Mouse (Mus musculus) hindbrain, embryonic 10.5 days (tissue): ENCODE results near the gene Arid1b. TPM values are rescaled to one million over a fixed set of nuclear protein-coding genes. Genes with fewer than 3 reads are reported as not detected.

Experiments used
- DNase-seq: peaks from one replicate; pipeline ENCODE4 v3.0.0-alpha.2; 2017; ENCODE audit warnings: low spot score
- H3K27ac ChIP-seq: fragments of 300-500 bp; sonication (generic); 2 replicates; pipeline ENCODE4 v1.5.1; 2016; ENCODE audit warnings: mild to moderate bottlenecking, moderate library complexity
- H3K27me3 ChIP-seq: fragments of 300-500 bp; sonication (generic); 2 replicates; pipeline ENCODE4 v1.6.1; 2016; ENCODE audit warnings: mild to moderate bottlenecking; ENCODE audit not compliant: poor library complexity, insufficient read depth, severe bottlenecking
- H3K36me3 ChIP-seq: fragments of 300-500 bp; sonication (generic); 2 replicates; pipeline ENCODE4 v1.6.1; 2016; ENCODE audit warnings: mild to moderate bottlenecking, moderate library complexity
- H3K4me1 ChIP-seq: fragments of 300-500 bp; sonication (generic); replicated peaks from 2 replicates; pipeline ENCODE4 v1.6.1; 2016; ENCODE audit warnings: mild to moderate bottlenecking
- H3K4me3 ChIP-seq: fragments of 300-500 bp; sonication (generic); 2 replicates; pipeline ENCODE4 v1.5.1; 2016; ENCODE audit warnings: mild to moderate bottlenecking, moderate library complexity
- H3K9me3 ChIP-seq: fragments of 300-500 bp; sonication (generic); 2 replicates; pipeline ENCODE4 v1.6.1; 2016; ENCODE audit warnings: mild to moderate bottlenecking, moderate library complexity
- WGBS: fragments of 180-500 bp; shearing (Covaris S2); methylation state at CpG from one replicate; pipeline ENCODE4 v1.1.7; 2016; 5-methylcytosine and 5-hydroxymethylcytosine counted together
- polyA plus RNA-seq: library from polyadenylated mRNA; unstranded; fragments of >200 nt; fragmentation: Nextera tagmentation; extraction: Ambion mirVana; gene quantifications from 2 replicates; pipeline ENCODE4 v1.2.1, GENCODE M21; 2016

The Arid1b gene
- polyA plus RNA-seq, 1 experiment from 2014 or later = 11.7 TPM

DNA sequence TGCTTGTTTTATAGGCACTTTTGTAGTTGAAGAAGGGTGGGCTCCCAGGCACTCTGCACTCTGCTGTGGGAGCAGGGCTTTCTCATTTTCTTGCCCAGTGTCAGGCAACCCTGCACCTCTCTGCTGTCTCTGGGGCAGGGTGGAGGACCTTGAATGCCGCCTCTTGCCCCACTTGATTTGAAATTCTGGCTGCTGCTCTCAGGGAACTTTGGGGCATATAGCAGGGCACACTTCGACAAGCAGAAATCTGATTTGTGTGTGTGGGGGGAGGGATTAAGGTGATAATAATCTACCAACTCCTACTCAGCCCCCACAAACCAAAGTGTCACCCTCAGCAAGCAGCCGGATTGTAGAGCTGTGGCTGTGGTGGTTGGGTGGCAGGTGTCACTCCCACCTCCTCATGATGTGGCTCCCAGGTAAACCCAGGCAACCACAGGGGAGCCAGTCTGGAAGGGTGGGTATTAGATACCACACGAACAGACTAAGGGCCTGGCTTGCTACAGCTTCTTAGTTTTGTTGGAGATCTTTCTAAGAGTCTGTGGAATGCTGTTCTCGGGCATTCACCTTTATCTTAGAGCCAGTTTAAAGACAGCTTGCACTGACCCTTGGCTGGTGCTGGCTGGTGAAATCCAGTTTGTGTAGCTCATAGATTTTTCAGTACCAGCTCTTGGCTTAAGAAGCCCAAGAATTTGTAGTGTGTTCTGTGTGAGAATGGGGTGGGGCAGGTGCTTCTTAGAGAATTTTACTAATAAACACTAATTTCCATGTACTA, 131.1 kb downstream of the Arid1b start:
- Histone ChIP-seq H3K27me3 (no peaks in the 10 kb centered on the region), H3K36me3 (peaks cover 13% of the 10 kb centered on the region; the same call in 1 of the 2 replicates), H3K4me1 (peaks cover 33% of the 10 kb centered on the region), H3K27ac (no peak overlapping the region), H3K9me3 (no peaks in the 10 kb centered on the region), H3K4me3 (no peak overlapping the region)
- no peak for DNase-seq
- 81% methylated on average over 5 of the region's 5 CpGs for WGBS

DNA sequence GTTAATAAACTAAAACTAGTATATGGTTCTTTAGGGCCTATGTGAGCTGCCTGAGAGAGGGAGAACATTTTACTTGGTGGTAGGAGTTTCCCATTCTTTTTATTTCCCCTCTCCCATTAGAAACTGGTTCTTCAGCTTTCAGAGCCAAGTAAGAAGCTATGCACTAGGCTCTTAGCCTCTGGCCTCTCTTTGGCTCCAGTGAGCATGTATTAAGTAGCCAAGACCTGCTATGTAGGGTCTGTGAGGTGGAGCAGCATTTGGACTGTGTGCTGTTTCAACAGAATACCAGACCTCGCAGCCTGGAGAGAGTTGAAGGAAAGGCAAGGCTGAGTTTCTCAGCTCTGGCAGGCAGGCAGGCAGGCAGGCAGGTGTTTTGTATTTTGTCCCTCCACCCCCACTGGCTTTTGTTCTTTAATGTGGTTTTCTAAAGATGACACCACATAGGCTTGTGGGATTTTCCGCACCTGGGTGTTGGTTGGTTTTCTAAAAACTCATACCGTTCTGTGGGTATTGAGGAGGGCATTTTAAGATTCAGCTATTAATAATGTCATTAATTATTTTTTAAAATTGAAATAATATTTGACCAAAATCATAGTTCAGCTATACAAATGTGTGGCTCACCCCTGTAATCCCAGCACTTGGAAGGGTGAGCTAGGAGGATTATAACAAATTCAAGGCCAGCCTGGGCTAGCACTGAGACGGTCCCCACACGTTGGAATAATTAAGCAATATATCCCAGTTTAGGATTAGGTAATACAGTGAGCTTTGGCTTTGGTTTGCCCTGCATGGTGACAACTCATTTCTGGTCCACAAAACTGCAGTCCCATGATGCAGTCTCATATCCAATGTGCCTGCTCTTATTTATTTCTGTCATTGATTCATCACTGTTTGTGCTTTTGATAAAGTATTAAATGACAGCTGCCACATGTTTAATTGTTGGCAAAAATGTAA, 132.0 kb downstream of the Arid1b start:
- DNase-seq = no peak
- no peaks in the 10 kb centered on the region for H3K27me3 ChIP-seq
- H3K27ac ChIP-seq = no peak overlapping the region
- peaks cover 19% of the 10 kb centered on the region for H3K36me3 ChIP-seq
- H3K9me3 ChIP-seq = no peaks in the 10 kb centered on the region
- peaks cover 28% of the 10 kb centered on the region for H3K4me1 ChIP-seq
- no peak overlapping the region for H3K4me3 ChIP-seq
- 92% methylated on average over 5 of the region's 5 CpGs for WGBS

DNA sequence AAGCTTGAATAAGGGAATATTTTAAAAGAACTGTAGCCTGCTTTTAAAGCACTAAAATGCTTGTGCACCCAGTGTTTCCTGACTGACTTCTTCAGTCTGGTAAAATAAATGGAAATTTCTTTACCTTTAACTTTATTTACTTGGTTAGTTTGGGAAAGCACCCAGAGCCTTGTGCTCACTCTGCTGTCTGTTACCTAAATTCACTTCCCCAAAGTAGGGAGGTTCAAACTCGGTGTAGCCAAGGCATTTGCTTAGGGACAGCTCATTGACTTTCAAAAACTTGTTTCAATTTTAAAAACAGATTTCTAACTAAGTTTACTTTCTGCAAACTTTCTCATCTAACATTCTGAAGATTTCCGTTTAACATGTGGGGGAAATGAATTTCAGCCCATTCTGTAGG, 135.5 kb downstream of the Arid1b start:
- Histone ChIP-seq H3K27me3 (no peaks in the 10 kb centered on the region), H3K9me3 (no peaks in the 10 kb centered on the region), H3K4me3 (no peak overlapping the region), H3K27ac (no peak overlapping the region), H3K4me1 (peaks cover 13% of the 10 kb centered on the region), H3K36me3 (peaks cover 30% of the 10 kb centered on the region)
- 90% methylated on average over 2 of the region's 2 CpGs for WGBS
- DNase-seq = no peak

DNA sequence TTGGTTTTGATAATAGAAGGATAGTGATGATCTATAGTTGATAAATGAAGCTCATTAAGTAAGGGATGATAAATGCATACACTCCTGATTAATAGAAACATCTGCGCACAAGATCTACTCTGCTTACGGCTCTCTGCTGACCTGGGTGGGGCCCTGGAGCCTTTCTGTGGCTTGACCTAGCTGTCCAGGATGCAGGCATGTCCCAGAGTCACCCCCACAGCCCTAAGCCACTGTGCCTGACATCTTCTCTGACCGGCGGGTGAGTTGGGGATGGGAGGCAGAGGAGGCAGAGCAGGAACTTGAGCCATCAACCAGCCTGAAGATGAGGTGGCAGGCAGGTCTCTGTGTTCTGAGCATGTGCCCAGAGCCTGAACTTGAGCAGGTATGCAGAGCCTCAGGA, 136.0 kb downstream of the Arid1b start:
- H3K4me3 ChIP-seq = no peak overlapping the region
- peaks cover 30% of the 10 kb centered on the region for H3K36me3 ChIP-seq
- H3K4me1 ChIP-seq = peaks cover 10% of the 10 kb centered on the region
- 88% methylated on average over 4 of the region's 4 CpGs for WGBS
- H3K27ac ChIP-seq = no peak overlapping the region
- H3K9me3 ChIP-seq = no peaks in the 10 kb centered on the region
- no peak for DNase-seq
- H3K27me3 ChIP-seq = no peaks in the 10 kb centered on the region

DNA sequence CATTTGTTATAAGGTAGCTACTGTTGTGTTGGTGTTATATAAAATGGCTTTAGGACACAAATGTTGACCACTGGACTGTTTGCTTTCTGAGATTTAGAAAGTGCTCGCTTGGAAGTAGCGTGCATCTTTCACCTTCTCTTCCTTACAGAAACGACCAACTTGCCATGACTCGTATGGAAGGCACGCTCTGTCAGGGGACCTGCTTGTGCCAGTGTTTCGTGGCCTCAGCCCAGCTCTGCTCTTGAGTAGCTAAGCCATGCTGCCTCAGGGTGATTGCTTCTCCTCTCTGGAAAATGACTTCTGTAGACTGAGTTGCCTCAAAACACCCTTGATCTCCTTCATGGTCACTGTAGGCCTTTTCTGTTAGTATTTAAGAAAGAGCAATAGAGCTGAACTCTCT, 137.6 kb downstream of the Arid1b start:
- H3K36me3 ChIP-seq = peaks cover 30% of the 10 kb centered on the region
- DNase-seq = no peak
- H3K27me3 ChIP-seq = no peaks in the 10 kb centered on the region
- no peak overlapping the region for H3K27ac ChIP-seq
- no peaks in the 10 kb centered on the region for H3K9me3 ChIP-seq
- WGBS = 94% methylated on average over 6 of the region's 6 CpGs
- no peak overlapping the region for H3K4me3 ChIP-seq
- H3K4me1 ChIP-seq = peaks cover 17% of the 10 kb centered on the region

DNA sequence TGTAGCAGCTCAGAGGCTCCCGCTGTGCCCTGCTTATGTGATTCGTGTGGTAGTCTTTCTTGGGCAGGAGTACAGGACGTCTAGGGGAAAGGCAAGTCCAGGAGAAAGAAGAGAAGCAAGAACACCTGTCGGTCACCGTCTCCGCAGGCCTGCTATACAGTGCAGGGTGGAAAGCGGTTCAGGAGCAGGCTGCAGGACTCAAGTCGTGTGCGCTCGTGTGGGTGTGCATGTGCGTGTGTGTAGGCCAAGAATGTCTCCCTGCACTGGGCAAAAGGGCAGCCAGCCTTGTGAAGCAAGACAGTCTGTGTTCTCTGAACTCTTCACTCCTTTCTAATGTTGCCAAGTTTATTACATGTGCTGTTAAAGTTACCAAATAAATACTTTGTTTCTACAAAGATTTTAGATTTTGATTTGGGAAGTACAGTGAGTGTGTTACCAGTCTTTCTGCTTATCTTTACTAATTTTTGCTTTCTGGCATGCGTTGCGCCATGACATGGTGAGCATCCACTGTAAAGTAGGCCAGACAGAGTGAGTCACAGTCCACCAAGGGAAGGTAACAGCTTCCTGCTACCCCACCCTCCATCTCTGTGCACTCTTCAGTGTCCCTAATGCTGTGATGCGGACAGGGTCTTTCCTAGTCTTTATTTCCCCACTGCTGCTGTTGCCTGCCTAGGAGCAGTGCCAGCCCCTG, 138.3 kb downstream of the Arid1b start:
- WGBS = 89% methylated on average over 14 of the region's 14 CpGs

DNA sequence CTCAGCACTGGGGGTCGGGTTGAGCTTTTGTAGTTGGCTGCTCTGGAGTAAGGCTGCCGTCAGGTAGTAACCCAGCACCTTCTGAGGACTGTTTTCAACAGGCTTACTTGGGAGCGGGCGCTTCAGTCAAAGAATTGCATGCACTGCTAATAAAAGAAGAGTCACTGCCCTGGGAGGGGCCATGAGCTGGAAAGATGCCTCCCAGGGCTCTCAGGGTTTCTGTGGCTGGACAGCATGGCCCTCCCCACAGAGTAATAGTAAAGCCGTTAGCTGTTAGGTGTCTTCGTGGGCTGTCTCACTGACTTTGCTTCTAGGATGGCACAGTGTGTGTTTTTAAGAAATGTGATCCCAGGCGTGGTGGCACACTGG, 138.8 kb downstream of the Arid1b start:
- Histone ChIP-seq H3K4me1 (peaks cover 30% of the 10 kb centered on the region), H3K27me3 (no peaks in the 10 kb centered on the region), H3K9me3 (no peaks in the 10 kb centered on the region), H3K36me3 (peaks cover 20% of the 10 kb centered on the region), H3K27ac (no peak overlapping the region), H3K4me3 (no peak overlapping the region)
- no peak for DNase-seq
- WGBS = 91% methylated on average over 7 of the region's 7 CpGs

More for the DNA sequence above, 138.3 kb downstream of the Arid1b start:
- no peaks in the 10 kb centered on the region for H3K27me3 ChIP-seq
- H3K36me3 ChIP-seq = peaks cover 23% of the 10 kb centered on the region
- no peak overlapping the region for H3K27ac ChIP-seq
- no peaks in the 10 kb centered on the region for H3K9me3 ChIP-seq
- H3K4me1 ChIP-seq = peaks cover 25% of the 10 kb centered on the region
- H3K4me3 ChIP-seq = no peak overlapping the region
- DNase-seq = no peak

DNA sequence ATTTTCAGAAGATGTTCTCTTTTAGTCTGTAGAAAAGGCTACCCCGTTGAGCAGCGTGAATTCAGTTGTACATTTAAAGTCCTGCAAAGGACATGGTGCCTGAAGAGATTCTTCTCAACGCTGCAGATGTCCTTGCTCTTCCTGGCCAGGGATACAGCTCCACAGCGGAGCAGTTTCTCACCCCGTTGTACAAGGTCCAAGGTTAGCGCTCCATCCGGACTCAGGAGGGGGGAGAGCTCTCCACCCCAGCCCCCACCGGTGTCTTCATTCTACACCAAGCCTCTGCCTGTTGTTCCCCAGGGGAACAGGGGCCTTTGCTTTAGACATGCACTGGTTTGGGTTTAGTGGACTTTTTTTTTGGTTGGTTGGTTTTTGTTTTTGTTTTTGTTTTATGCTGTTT, 139.7 kb downstream of the Arid1b start:
- 71% methylated on average over 8 of the region's 8 CpGs for WGBS
- H3K27ac ChIP-seq = no peak overlapping the region
- no peak for DNase-seq
- no peaks in the 10 kb centered on the region for H3K27me3 ChIP-seq
- no peaks in the 10 kb centered on the region for H3K9me3 ChIP-seq
- no peak overlapping the region for H3K4me3 ChIP-seq
- H3K36me3 ChIP-seq = peaks cover 20% of the 10 kb centered on the region
- H3K4me1 ChIP-seq = peaks cover 39% of the 10 kb centered on the region

DNA sequence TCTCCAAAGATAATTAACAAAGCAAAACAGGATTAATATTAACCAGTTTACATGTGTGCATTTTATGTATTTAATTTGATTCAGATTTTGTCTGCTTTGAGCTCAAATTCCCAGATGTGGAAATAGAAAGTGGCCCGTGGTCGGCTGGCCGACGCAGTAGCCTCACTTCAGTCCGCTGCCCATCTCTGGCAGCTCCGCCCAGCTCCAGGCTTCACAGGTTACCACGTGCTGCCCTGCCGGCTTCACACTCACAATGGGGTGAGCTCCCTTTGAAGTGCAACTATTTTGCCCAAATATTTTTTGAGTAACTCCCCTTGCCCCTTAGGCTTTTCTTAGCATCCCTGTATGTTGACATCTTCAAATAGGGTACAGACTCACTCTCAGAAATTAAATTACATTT, 140.1 kb downstream of the Arid1b start:
- no peak overlapping the region for H3K27ac ChIP-seq
- peaks cover 20% of the 10 kb centered on the region for H3K36me3 ChIP-seq
- H3K27me3 ChIP-seq = no peaks in the 10 kb centered on the region
- peaks cover 43% of the 10 kb centered on the region for H3K4me1 ChIP-seq
- no peak overlapping the region for H3K4me3 ChIP-seq
- DNase-seq = no peak
- 68% methylated on average over 8 of the region's 8 CpGs for WGBS
- H3K9me3 ChIP-seq = no peaks in the 10 kb centered on the region

DNA sequence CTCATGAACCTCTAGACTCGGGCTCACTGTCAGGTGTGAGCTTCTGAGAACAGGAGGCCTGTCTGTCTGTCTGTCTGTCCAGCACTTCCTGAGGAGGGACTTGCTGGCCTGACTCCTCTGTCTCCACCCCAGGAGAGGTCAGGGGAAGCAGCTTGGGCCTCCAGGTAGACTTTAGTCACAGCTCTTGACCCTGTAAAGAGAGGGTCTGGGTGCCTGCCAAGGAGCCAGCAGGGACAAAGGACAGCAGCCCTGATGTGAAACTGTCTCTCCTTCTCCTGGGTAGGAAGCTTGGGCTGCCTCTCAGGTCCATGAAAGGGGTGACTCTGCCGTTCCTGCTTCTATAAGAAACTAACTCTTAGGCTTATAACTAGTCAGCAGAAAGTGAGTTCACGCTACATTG, 143.8 kb downstream of the Arid1b start:
- 83% methylated on average over 3 of the region's 3 CpGs for WGBS
- H3K27me3 ChIP-seq = no peaks in the 10 kb centered on the region
- no peaks in the 10 kb centered on the region for H3K9me3 ChIP-seq
- H3K27ac ChIP-seq = peak overlapping the region; percentile 54; the same call in 1 of the 2 replicates
- H3K4me3 ChIP-seq = no peak overlapping the region
- DNase-seq = no peak
- H3K4me1 ChIP-seq = peaks cover 47% of the 10 kb centered on the region
- H3K36me3 ChIP-seq = 0 out of 2 replicates have a peak, but pooled peaks cover under 1% of the 10 kb centered on the region

DNA sequence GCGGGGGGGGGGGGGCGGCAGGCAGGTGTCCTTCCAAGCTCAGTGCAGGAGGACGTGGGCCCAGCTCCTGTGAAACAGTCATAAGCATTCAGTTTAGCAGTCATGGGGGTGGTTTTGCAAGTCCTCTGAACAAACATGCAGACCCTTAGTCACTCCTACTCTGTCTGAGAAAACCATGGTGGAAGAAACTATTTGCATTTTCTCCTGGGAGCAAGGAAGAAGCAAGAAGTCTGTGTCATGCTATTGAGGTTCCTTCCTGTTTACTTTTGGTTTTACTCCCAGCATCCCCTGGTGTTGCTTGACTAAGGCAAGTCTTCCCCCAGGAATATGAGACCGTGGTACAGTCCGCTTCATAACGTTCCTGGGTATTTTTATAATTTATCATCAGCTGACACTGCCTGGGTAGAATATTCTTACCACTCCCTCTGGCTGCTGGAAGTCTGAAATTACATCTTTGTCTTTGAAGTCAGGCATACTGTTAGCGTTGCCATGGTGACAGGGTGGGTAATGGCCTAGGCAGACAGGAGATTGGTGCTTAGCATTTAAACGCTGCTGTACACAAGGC, 144.6 kb downstream of the Arid1b start:
- 34% methylated on average over 8 of the region's 8 CpGs for WGBS
- H3K9me3 ChIP-seq = no peaks in the 10 kb centered on the region
- H3K4me1 ChIP-seq = peaks cover 45% of the 10 kb centered on the region
- peak overlapping the region; percentile 73 for H3K27ac ChIP-seq
- H3K36me3 ChIP-seq = no peaks in the 10 kb centered on the region
- no peaks in the 10 kb centered on the region for H3K27me3 ChIP-seq
- H3K4me3 ChIP-seq = no peak overlapping the region
- DNase-seq = peak; percentile 61

DNA sequence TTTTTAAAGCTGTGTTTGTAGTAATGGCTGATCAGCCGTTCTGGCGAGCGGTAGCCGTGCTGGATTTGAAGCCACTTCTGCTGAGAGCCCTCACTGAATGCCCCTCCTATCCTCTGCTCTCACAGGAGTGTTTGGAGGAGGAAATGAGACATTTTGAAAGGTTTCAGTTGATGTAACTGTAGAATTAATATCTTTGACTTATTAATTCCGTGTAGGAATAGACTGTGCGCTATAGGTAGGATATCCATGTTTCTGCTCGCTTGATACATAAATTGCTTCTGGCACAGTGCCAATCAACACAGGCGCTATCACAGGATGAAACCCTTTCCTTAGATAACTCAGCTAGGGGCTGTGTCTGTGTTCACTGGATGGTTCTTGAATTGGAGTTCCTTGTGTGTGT, 145.4 kb downstream of the Arid1b start:
- 89% methylated on average over 8 of the region's 8 CpGs for WGBS
- Histone ChIP-seq H3K4me3 (no peak overlapping the region), H3K9me3 (no peaks in the 10 kb centered on the region), H3K36me3 (no peaks in the 10 kb centered on the region), H3K4me1 (peaks cover 45% of the 10 kb centered on the region), H3K27ac (peak overlapping the region; percentile 4; the same call in 1 of the 2 replicates), H3K27me3 (no peaks in the 10 kb centered on the region)
- no peak for DNase-seq
